Mouse (Mus musculus) midbrain, embryonic 14.5 days (tissue): ENCODE measurements around the gene Cyth4. TPM values are rescaled to one million over a fixed set of nuclear protein-coding genes. Genes with fewer than 3 reads are reported as not detected.

Experiments used
- ATAC-seq: fragments of 200-750 bp; cut with Nextera tagmentation; 2 replicates; pipeline ENCODE4 v1.8.0; 2017; ENCODE audit warnings: moderate number of reproducible peaks, moderate library complexity; ENCODE audit not compliant: low FRiP score, low TSS enrichment
- DNase-seq: peaks from one replicate; pipeline ENCODE4 v3.0.0-alpha.2; 2015
- H3K27ac ChIP-seq: fragments of 300-500 bp; sonication (generic); replicated peaks from 2 replicates; pipeline ENCODE4 v1.5.1; 2014; ENCODE audit warnings: mild to moderate bottlenecking, low read depth, low read length, moderate library complexity
- H3K27me3 ChIP-seq: fragments of 300-500 bp; sonication (generic); 2 replicates; pipeline ENCODE4 v1.6.1; 2014; ENCODE audit warnings: low read length, control low read depth, mixed read lengths; ENCODE audit not compliant: control insufficient read depth, insufficient read depth
- H3K36me3 ChIP-seq: fragments of 300-500 bp; sonication (generic); 2 replicates; pipeline ENCODE4 v1.6.1; 2014; ENCODE audit warnings: low read length, control low read depth; ENCODE audit not compliant: control insufficient read depth, insufficient read depth
- H3K4me1 ChIP-seq: fragments of 300-500 bp; sonication (generic); 2 replicates; pipeline ENCODE4 v1.6.1; 2014; ENCODE audit warnings: mild to moderate bottlenecking, antibody characterized with exemption, low read length, control low read depth; ENCODE audit not compliant: control insufficient read depth, insufficient read depth
- H3K4me2 ChIP-seq: fragments of 300-500 bp; sonication (generic); 2 replicates; pipeline ENCODE4 v1.6.1; 2014; ENCODE audit warnings: mild to moderate bottlenecking, low read length, moderate library complexity
- H3K4me3 ChIP-seq: fragments of 300-500 bp; sonication (generic); replicated peaks from 2 replicates; pipeline ENCODE4 v1.5.1; 2014; ENCODE audit warnings: low read depth, low read length
- H3K9ac ChIP-seq: fragments of 300-500 bp; sonication (generic); replicated peaks from 2 replicates; pipeline ENCODE4 v1.6.1; 2014; ENCODE audit warnings: mild to moderate bottlenecking, low read length, moderate library complexity
- H3K9me3 ChIP-seq: fragments of 300-500 bp; sonication (generic); 2 replicates; pipeline ENCODE4 v1.6.1; 2016; ENCODE audit warnings: low read length, control low read depth, mixed read lengths; ENCODE audit not compliant: control insufficient read depth
- WGBS: fragments of 180-500 bp; shearing (Covaris S2); extraction: QIAGEN DNeasy Blood & Tissue Kit; methylation state at CpG from one replicate; pipeline ENCODE4 v1.1.7; 2014; 5-methylcytosine and 5-hydroxymethylcytosine counted together
- polyA plus RNA-seq: library from polyadenylated mRNA; unstranded; fragments of >200 nt; fragmentation: Nextera tagmentation; extraction: Ambion mirVana; gene quantifications from 2 replicates; pipeline ENCODE4 v1.2.1, GENCODE M21; 2014

Gene Cyth4
- polyA plus RNA-seq, 1 experiment from 2014 or later, result 2.3 TPM

DNA sequence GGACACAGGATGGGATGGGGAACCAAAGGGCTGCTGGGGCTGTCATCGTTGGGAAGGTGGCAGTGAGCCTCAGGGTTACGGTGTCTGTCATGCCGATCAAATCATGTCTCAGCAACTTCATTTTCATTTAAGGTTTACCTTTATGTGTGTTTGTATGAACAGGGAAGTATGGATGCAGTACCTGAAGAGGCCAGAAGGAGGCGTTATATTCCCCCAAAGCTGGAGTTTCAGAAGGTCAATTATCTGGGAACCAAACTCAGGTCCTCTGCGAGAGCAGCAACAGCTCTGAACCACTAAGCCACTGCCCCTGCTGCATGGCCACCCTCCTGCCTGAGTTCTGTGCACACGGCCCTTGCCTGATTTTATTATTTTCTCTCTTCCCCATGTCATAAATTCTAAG is 6.1 kb upstream of the Cyth4 start:
- Histone ChIP-seq H3K4me1 (no peaks in the 10 kb centered on the region), H3K4me3 (no peak overlapping the region), H3K9ac (no peak overlapping the region), H3K27ac (no peak overlapping the region), H3K27me3 (no peaks in the 10 kb centered on the region), H3K9me3 (no peaks in the 10 kb centered on the region), H3K36me3 (no peaks in the 10 kb centered on the region), H3K4me2 (no peak overlapping the region)
- WGBS, result 81% methylated on average over 6 of the region's 6 CpGs
- DNase-seq, result no peak
- ATAC-seq, result no peak

DNA sequence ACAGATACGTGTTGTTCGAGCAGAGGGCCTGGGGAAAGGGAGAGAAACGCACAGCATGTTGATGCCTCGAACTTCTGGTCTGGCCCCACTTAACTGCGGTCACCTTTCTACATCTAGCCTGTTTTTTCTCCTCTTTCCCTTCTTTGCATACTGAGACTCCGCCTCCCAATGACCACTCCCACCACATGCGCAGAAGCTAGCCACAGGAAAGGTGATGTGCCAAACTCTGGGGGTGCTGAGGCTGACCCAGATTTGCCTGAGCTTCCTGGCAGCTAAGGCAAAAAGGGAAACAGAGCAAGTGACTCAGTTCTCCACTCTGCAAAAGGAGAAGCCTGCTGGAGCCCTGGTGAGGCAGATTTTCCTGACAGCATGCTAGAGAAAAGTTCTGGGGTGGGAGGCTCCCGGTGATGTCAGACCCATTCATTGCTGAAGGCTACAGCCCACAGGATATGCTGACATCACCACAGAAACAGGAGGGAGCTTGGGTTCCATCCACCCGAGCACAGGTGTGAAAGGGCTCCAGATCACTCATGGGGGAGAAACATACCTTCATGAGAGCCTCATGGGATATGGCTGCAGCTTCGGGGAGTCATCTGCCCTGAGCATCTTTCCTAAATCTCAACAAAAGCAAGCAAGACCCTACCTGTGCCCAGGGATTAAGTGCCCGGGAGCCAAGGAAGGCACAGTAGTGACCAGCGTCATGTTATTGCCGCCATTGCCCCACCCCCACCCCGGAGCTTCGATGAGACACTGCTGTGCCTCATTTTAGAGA is 5.0 kb upstream of the Cyth4 start:
- H3K4me1 ChIP-seq, result no peaks in the 10 kb centered on the region
- no peaks in the 10 kb centered on the region for H3K36me3 ChIP-seq
- DNase-seq, result no peak
- 69% methylated on average over 15 of the region's 15 CpGs for WGBS
- H3K4me3 ChIP-seq, result no peak overlapping the region
- no peak overlapping the region for H3K4me2 ChIP-seq
- H3K27ac ChIP-seq, result no peak overlapping the region
- no peak for ATAC-seq
- no peaks in the 10 kb centered on the region for H3K9me3 ChIP-seq
- H3K27me3 ChIP-seq, result no peaks in the 10 kb centered on the region
- no peak overlapping the region for H3K9ac ChIP-seq

DNA sequence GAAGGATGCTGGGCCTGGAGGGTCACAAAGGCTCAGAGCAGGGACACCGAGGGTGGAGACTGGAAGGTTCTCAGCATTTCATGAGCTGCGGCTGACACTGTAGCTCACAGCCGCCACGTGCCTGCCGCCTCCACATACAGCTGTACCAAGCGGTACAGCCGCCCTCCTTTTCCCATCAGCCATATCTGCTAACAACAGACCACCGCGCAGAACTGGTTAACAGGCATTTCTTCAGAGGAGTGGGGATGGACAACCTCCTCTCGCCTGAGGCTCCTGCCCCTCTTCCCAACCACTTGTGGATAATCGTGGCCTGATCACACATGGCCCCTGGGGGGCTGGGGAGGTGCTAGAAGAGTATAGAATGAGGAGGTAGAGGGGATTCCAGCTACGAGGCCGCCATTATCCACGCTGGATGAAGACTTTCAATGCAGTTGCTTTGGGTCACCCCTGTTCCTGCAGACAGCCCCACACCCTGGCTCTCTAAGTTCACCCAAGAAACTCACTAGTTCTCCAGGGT is 4.3 kb upstream of the Cyth4 start:
- H3K27ac ChIP-seq, result no peak overlapping the region
- H3K9ac ChIP-seq, result no peak overlapping the region
- H3K4me1 ChIP-seq, result no peaks in the 10 kb centered on the region
- no peaks in the 10 kb centered on the region for H3K9me3 ChIP-seq
- no peaks in the 10 kb centered on the region for H3K27me3 ChIP-seq
- no peaks in the 10 kb centered on the region for H3K36me3 ChIP-seq
- no peak overlapping the region for H3K4me2 ChIP-seq
- DNase-seq, result no peak
- ATAC-seq, result no peak
- no peak overlapping the region for H3K4me3 ChIP-seq
- WGBS, result 78% methylated on average over 14 of the region's 14 CpGs

DNA sequence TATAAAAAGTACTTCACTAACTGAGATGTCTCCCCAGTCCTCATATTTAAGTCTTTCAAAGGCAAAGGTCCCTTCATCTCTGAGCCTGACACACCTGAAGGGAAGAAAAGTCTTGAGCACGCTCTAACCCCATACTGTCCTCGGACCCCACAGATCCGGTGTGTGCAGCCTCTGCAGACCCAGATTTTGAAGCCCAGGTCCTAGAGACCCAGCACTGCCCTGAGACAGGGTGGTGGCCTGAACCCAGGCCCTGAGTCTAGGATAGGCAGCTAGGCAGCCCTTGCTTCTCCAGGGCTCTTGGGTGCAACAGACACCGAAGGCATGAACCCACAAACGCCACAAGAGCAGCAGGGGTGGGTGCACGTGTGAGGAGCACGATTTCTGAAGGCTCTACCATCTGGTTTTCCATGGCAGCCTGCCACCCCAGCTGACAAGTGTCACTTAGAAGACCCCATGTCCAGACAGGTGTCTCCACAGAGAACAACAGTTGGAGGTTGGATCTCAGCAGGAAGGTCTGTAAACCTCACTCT is 2.9 kb upstream of the Cyth4 start:
- Histone ChIP-seq H3K4me2 (no peak overlapping the region), H3K9ac (no peak overlapping the region), H3K36me3 (no peaks in the 10 kb centered on the region), H3K9me3 (no peaks in the 10 kb centered on the region), H3K4me1 (no peaks in the 10 kb centered on the region), H3K4me3 (no peak overlapping the region), H3K27ac (no peak overlapping the region), H3K27me3 (no peaks in the 10 kb centered on the region)
- WGBS, result 86% methylated on average over 7 of the region's 7 CpGs
- ATAC-seq, result no peak
- no peak for DNase-seq

DNA sequence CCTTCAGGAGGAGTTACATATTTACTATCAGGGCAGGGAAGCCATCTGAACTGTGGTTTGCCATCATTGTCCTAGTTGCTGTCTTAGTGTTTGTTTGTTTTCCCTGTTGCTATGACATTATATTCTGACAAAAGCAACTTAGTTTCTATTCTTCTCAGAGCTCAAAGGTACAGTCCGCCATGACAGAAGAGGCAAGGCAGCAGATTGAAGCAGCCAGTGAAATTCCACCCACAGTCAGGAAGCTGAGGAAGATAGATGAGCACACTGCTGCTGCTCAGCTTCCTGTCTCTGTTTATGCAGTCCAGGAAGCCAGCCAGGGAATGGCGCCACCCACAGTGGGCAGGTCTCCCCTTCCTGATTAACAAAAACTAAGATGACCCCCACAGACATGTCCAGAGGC is 2.0 kb upstream of the Cyth4 start:
- Histone ChIP-seq H3K27me3 (no peaks in the 10 kb centered on the region), H3K36me3 (no peaks in the 10 kb centered on the region), H3K27ac (no peak overlapping the region), H3K4me2 (no peak overlapping the region), H3K4me1 (no peaks in the 10 kb centered on the region), H3K4me3 (no peak overlapping the region), H3K9me3 (no peaks in the 10 kb centered on the region), H3K9ac (no peak overlapping the region)
- WGBS, result 97% methylated on average over 2 of the region's 2 CpGs
- ATAC-seq, result no peak
- no peak for DNase-seq

DNA sequence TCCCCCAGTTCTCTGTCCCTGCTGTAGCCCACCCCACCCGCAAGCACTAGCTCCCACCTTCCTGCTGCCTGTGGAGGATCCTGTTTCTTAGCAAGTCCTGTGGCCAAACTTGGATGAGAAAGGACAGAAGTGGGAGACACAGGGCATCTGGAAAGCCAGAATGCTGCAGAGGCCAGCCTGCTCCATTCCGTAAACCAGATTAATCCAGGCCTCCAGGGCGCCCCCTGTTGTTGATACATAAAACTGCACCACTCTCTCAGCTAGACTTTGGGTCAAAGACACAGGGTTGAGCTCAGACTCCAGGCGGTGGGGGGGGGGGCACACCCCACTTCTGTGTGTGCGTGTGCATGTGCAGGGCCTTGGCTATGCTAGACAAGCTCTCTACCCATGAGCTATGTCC is 1.4 kb upstream of the Cyth4 start:
- Histone ChIP-seq H3K27ac (no peak overlapping the region), H3K36me3 (no peaks in the 10 kb centered on the region), H3K27me3 (no peaks in the 10 kb centered on the region), H3K4me1 (no peaks in the 10 kb centered on the region), H3K4me2 (no peak overlapping the region), H3K9me3 (no peaks in the 10 kb centered on the region), H3K4me3 (no peak overlapping the region), H3K9ac (no peak overlapping the region)
- no peak for ATAC-seq
- 66% methylated on average over 5 of the region's 5 CpGs for WGBS
- DNase-seq, result no peak

DNA sequence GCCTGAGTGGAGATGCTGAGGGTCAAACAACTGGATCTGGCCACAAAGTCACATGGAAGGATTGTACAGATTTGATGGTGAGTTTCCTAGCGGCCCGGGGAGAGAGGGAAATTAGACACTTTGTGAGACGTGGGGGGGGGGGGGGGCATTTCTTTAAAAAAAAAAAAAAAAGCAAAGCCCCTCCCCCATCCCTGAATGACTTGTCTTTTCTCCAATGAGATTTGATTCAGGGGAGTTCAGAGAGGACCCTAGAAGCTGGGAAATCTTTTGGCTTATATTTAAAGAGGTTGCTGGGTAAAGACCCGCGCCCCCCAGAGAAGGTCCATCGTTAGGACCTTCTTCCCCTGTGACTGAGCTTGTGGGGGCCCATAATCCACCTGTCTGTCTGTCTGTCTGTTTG is 343 bp upstream of the Cyth4 start:
- no peak for DNase-seq
- no peaks in the 10 kb centered on the region for H3K36me3 ChIP-seq
- no peaks in the 10 kb centered on the region for H3K27me3 ChIP-seq
- H3K9me3 ChIP-seq, result no peaks in the 10 kb centered on the region
- no peaks in the 10 kb centered on the region for H3K4me1 ChIP-seq
- H3K4me3 ChIP-seq, result no peak overlapping the region
- WGBS, result 87% methylated on average over 6 of the region's 6 CpGs
- no peak for ATAC-seq
- H3K27ac ChIP-seq, result no peak overlapping the region
- H3K4me2 ChIP-seq, result no peak overlapping the region
- no peak overlapping the region for H3K9ac ChIP-seq

DNA sequence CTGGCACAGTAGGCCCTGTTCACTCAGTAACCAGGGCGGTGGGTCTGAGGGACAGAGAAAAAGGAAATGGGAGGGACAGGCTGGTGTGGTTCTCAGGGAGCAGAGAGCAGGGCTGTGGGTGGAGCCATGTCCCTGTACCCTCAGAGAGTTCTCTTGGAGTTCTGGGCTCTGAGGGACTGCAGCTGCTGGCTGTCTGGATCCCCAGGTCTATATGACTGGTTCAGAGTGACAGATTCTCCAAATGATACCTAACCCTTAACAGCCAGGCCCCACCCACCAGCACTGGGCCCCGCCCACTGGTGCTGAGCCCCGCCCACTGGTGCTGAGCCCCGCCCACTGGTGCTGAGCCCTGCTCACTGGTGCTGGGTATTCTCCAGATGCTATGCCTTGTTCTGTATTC is 882 bp downstream of the Cyth4 start:
- Histone ChIP-seq H3K9ac (no peak overlapping the region), H3K4me2 (no peak overlapping the region), H3K4me3 (no peak overlapping the region), H3K4me1 (no peaks in the 10 kb centered on the region), H3K36me3 (no peaks in the 10 kb centered on the region), H3K27me3 (no peaks in the 10 kb centered on the region), H3K27ac (no peak overlapping the region), H3K9me3 (no peaks in the 10 kb centered on the region)
- DNase-seq, result no peak
- no peak for ATAC-seq
- 62% methylated on average over 4 of the region's 4 CpGs for WGBS

DNA sequence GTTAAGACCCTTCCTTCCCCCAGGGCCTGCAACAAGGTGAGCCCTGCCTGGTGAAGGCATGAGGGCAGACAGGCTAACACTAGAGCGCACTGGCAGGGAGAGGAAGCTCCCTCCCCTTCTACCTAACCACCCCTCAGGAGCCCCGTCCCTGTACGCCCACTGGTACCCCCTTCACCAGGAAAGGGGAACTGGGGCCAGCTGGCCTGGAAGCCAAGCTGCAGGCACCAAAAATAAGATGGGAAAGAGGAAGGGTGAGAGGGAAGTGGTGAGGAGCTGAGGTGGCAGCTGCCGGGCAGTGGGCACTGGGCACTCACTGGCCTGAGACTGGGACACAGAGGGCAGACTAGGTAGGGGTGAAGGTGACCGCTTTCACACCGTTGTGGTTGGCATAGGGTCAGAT is 2.3 kb downstream of the Cyth4 start:
- H3K4me1 ChIP-seq, result no peaks in the 10 kb centered on the region
- H3K4me3 ChIP-seq, result no peak overlapping the region
- no peaks in the 10 kb centered on the region for H3K9me3 ChIP-seq
- no peak overlapping the region for H3K9ac ChIP-seq
- no peak overlapping the region for H3K27ac ChIP-seq
- H3K36me3 ChIP-seq, result no peaks in the 10 kb centered on the region
- no peaks in the 10 kb centered on the region for H3K27me3 ChIP-seq
- DNase-seq (no peak), ATAC-seq (no peak)
- 93% methylated on average over 6 of the region's 6 CpGs for WGBS
- H3K4me2 ChIP-seq, result no peak overlapping the region
